Mouse (Mus musculus): ENCODE data around the gene Sema5a. TPM values are rescaled to one million over a fixed set of nuclear protein-coding genes. Genes with fewer than 3 reads are reported as not detected.

The Sema5a gene
- polyA plus RNA-seq, 1 experiment, result 7.6 TPM

DNA sequence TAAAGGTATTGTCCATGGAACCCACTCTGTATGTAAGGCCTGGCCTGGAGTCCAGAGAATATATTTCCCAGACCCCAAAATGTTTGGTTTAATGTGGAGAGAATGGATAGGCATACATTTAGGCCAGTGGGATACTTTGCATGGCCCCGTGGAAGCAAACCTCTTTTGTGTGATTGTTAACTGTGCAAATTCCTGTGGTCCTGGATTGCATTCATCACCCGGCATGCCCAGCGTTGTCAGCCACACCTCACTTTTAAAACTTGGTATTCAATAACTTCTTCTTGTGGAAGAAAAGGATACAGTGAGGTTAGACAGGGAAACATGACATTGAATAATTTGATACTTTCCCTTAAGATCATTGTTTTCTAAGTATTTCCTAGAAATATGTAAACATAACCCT, 46.4 kb downstream of the Sema5a start:
- no peaks in the 10 kb centered on the region for H3K4me1 ChIP-seq (ENCODE audit: control insufficient read depth, insufficient read depth, low read length)

DNA sequence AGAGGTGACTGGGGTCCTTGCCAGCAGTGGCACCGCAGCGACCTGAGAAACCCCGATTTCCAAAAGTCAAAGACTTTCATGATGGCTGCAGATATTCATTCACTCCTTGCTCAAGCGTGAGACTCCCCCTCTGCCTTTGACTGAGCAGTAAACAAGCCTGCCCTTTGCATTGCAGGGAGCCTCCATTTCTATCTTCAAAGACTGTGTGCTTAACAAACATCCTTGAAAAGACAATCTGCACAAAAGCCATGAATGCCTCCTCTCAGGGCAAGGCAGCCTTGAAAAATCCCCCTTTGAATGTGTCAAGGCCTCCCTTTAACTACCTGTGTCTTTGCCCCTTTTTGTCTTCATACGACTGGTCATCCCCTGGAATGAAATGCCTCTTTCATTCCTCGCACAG, 51.9 kb downstream of the Sema5a start:
- Histone ChIP-seq H3K4me3 (replicated peaks; ENCODE audit: extremely low read depth, low read depth, low read length) (no peak overlapping the region), H3K4me1 (ENCODE audit: control insufficient read depth, insufficient read depth, low read length) (no peaks in the 10 kb centered on the region)
- TF ChIP-seq CTCF (IDR thresholded peaks at IDR 0.05; ENCODE audit: insufficient read depth, low read length) (no peak), POLR2A (IDR thresholded peaks at IDR 0.05; ENCODE audit: borderline replicate concordance, extremely low read depth, low read depth, low read length) (no peak)
- no peak for DNase-seq
- WGBS, result 62% methylated on average over 6 of the region's 6 CpGs

More for the DNA sequence above, 46.4 kb downstream of the Sema5a start:
- DNase-seq, result no peak
- WGBS, result 49% methylated on average over 3 of the region's 3 CpGs
- TF ChIP-seq POLR2A (IDR thresholded peaks at IDR 0.05; ENCODE audit: borderline replicate concordance, extremely low read depth, low read depth, low read length) (no peak), CTCF (IDR thresholded peaks at IDR 0.05; ENCODE audit: insufficient read depth, low read length) (no peak)
- no peak overlapping the region for H3K4me3 ChIP-seq (replicated peaks; ENCODE audit: extremely low read depth, low read depth, low read length)

DNA sequence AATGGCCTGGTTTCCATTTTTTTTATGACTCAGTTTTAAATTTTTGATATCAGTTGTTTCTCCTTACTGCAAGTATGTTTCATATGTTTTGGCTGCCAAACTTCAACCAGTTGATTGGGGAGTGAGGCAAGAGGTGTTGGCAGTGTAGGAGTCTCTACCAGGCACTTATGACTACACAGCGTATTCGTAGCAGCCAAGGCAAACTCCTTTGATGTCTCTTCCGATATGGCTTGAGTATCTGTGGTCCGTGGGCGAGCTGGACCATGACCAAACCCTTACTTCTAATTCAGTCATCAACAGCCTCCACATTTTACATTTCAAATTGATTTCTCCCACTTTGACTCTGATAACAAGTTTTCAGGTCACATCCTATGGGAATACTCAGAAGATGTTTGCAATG, 52.7 kb downstream of the Sema5a start:
- no peak for TF ChIP-seq POLR2A (IDR thresholded peaks at IDR 0.05; ENCODE audit: borderline replicate concordance, extremely low read depth, low read depth, low read length)
- TF ChIP-seq CTCF (IDR thresholded peaks at IDR 0.05; ENCODE audit: insufficient read depth, low read length), result no peak
- DNase-seq, result no peak
- Histone ChIP-seq H3K4me3 (replicated peaks; ENCODE audit: extremely low read depth, low read depth, low read length) (no peak overlapping the region), H3K4me1 (ENCODE audit: control insufficient read depth, insufficient read depth, low read length) (no peaks in the 10 kb centered on the region)
- WGBS, result 54% methylated on average over 5 of the region's 5 CpGs

DNA sequence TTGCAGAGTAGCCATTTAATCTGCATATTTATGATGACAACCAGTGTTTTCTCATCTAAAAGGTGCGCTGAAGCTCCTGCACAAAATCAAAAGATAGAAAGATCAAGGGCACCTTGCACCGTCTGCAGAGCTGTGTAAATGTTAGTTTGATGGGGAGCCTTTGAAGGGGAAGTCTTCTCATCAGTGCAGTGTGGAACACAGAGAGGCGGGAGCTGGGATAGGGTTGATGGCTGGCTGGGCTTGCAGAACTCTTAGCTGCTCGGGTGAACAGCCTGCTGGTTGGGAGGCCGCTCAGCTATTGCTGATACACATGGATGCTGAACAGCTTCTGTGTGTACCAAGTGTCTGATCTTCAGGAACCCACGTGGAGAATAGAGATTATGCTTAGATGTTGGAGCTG, 53.9 kb downstream of the Sema5a start:
- no peak overlapping the region for H3K4me3 ChIP-seq (replicated peaks; ENCODE audit: extremely low read depth, low read depth, low read length)
- WGBS, result 72% methylated on average over 6 of the region's 6 CpGs
- TF ChIP-seq POLR2A (IDR thresholded peaks at IDR 0.05; ENCODE audit: borderline replicate concordance, extremely low read depth, low read depth, low read length), result no peak
- TF ChIP-seq CTCF (IDR thresholded peaks at IDR 0.05; ENCODE audit: insufficient read depth, low read length), result no peak

DNA sequence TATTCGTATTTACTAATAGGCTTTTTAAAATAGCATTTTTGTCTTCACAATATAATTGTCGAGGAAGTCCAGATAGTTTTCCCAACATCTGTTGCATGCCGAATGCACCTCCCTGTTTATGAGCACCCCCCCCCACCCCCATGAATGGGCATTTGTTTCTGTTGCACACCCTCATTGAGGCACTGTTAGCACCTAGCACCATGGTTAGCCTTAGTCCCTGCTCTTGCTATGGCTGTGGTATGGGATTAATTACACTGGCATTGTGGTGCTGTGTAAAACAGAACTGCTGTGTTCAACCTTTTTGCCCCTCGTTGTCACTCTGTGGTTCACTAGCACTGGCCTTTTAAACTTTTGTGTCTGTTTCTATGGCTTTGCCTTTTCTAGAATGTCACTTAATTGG, 56.4 kb downstream of the Sema5a start:
- Histone ChIP-seq H3K4me1 (ENCODE audit: control insufficient read depth, insufficient read depth, low read length) (no peaks in the 10 kb centered on the region), H3K4me3 (replicated peaks; ENCODE audit: extremely low read depth, low read depth, low read length) (no peak overlapping the region)
- TF ChIP-seq CTCF (IDR thresholded peaks at IDR 0.05; ENCODE audit: insufficient read depth, low read length) (no peak), POLR2A (IDR thresholded peaks at IDR 0.05; ENCODE audit: borderline replicate concordance, extremely low read depth, low read depth, low read length) (no peak)
- WGBS, result 86% methylated on average over 4 of the region's 4 CpGs
- DNase-seq, result no peak

More for the DNA sequence above, 53.9 kb downstream of the Sema5a start:
- no peak for DNase-seq
- no peaks in the 10 kb centered on the region for H3K4me1 ChIP-seq (ENCODE audit: control insufficient read depth, insufficient read depth, low read length)

DNA sequence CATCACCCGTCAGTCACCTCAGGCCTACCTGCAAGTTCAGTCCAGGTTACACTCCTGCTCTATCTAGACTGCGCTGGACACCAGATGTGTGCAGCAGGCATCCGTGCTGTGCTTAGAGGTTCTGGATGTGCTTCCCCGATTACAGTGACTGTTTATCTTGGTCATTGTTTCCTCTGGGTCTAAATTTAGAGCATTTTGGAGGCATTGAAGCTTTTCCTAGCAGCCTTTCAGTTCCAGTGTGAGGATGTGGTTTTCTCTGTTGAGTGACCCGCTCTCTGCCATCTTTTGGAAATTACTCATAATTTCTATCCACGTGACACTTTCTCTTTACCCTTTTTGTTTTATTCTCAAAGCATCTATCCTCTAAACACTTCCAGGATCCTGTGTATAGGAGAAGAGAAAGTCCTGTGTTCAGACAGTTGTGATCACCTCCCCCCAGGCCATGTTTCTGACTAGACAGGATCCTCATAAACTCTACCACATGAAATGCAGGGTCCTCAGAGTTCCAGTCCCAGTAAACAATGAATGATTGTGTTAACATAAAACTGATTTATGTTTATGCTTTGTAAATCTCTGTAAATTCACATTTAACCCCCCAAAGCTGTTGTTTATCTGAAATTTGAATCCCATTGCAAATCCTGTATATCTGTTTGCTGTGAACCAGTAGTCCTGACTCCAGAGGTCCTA, 62.1 kb downstream of the Sema5a start:
- Histone ChIP-seq H3K4me1 (ENCODE audit: control insufficient read depth, insufficient read depth, low read length) (peaks cover 4% of the 10 kb centered on the region; the same call in 1 of the 2 replicates), H3K4me3 (replicated peaks; ENCODE audit: extremely low read depth, low read depth, low read length) (no peak overlapping the region)
- WGBS, result 33% methylated on average over 6 of the region's 6 CpGs
- DNase-seq, result no peak
- TF ChIP-seq POLR2A (IDR thresholded peaks at IDR 0.05; ENCODE audit: borderline replicate concordance, extremely low read depth, low read depth, low read length) (no peak), CTCF (IDR thresholded peaks at IDR 0.05; ENCODE audit: insufficient read depth, low read length) (no peak)

DNA sequence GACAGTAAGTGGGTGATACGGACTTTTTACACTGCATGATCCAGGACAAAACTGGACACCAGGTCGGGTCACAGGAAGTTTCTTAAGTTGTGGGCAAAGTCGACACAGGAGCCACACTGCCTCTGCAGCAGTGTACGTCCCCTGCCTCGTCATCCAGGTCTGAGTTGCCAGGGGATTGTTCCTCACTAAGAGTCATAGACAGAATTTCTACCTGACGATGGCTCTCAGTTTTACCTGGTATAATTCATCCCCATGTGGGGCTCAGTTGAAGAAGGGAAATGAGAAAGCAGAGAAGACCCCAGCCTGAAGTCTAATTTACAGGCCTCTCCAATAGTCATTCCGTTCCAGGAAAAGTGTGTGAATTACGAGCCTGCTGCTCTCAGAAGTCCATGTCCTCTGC, 66.2 kb downstream of the Sema5a start:
- no peak for DNase-seq
- 81% methylated on average over 8 of the region's 8 CpGs for WGBS

DNA sequence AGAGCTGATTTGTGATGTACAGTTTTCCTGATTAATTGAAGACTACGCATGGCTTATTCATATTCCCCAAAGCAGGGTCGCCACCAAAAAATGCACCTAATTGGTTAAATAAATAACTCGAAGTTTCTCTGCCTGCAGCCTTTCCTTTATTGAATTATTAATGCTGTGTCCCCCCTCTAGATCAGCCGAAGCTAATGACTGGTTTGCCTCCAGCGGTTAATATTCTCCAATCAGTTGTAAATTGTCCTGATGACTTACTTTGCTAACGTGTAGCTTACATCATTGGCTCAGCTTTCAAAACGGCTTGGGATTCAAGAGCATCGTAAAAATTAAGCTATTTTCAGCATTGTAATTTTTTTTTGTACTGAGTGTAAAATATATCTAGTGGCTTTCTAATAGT, 66.7 kb downstream of the Sema5a start:
- no peak overlapping the region for H3K4me3 ChIP-seq (replicated peaks; ENCODE audit: extremely low read depth, low read depth, low read length)
- DNase-seq, result no peak
- WGBS, result 85% methylated on average over 8 of the region's 8 CpGs
- TF ChIP-seq CTCF (IDR thresholded peaks at IDR 0.05; ENCODE audit: insufficient read depth, low read length), result no peak
- no peak for TF ChIP-seq POLR2A (IDR thresholded peaks at IDR 0.05; ENCODE audit: borderline replicate concordance, extremely low read depth, low read depth, low read length)
- H3K4me1 ChIP-seq (ENCODE audit: control insufficient read depth, insufficient read depth, low read length), result peaks cover 4% of the 10 kb centered on the region; the same call in 1 of the 2 replicates

More for the DNA sequence above, 66.2 kb downstream of the Sema5a start:
- Histone ChIP-seq H3K4me3 (replicated peaks; ENCODE audit: extremely low read depth, low read depth, low read length) (no peak overlapping the region), H3K4me1 (ENCODE audit: control insufficient read depth, insufficient read depth, low read length) (peaks cover 4% of the 10 kb centered on the region; the same call in 1 of the 2 replicates)
- no peak for TF ChIP-seq CTCF (IDR thresholded peaks at IDR 0.05; ENCODE audit: insufficient read depth, low read length)
- no peak for TF ChIP-seq POLR2A (IDR thresholded peaks at IDR 0.05; ENCODE audit: borderline replicate concordance, extremely low read depth, low read depth, low read length)

DNA sequence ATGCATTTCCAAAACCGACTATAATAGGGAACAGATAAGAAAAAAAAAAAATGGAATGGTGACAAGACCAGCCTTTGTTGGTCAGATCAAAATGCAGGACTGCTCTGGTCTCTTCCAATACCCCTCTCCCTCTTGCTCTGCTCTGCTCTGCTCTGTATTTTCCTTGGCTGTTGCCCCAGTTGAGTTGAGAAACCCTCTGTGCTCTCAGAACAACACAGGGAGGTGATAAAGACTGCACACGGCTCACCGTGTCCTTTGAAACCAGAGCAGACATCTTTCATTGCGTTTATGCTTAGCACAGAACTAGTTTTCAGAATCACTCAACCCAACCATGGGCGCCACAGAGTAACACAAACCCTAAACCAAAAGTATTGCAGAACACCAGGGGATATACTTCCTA, 72.5 kb downstream of the Sema5a start:
- WGBS, result 76% methylated on average over 5 of the region's 5 CpGs
- DNase-seq, result no peak
- H3K4me1 ChIP-seq (ENCODE audit: control insufficient read depth, insufficient read depth, low read length), result no peaks in the 10 kb centered on the region
- no peak overlapping the region for H3K4me3 ChIP-seq (replicated peaks; ENCODE audit: extremely low read depth, low read depth, low read length)
- no peak for TF ChIP-seq POLR2A (IDR thresholded peaks at IDR 0.05; ENCODE audit: borderline replicate concordance, extremely low read depth, low read depth, low read length)

DNA sequence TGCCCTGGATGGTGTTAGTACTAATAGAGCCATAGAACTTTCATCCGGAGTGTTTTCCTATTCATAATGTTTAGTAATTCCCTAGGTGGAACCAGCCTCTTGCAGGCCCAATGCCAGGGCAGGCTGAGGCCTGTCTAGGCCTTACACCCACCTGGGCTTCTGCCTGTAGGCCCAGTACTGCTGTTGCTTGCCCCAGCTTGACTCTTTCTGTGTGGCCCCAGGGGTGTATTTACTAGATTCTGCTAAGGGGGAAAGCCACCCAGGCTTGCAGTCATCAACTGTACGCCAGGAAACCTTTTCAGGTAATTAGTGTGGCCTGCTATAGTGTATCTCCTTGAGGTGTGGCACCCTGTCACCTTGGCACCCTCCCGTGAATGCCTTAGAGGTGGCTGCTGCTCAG, 76.1 kb downstream of the Sema5a start:
- no peak for DNase-seq
- TF ChIP-seq CTCF (IDR thresholded peaks at IDR 0.05; ENCODE audit: insufficient read depth, low read length) (no peak), POLR2A (IDR thresholded peaks at IDR 0.05; ENCODE audit: borderline replicate concordance, extremely low read depth, low read depth, low read length) (no peak)

More for the DNA sequence above, 76.1 kb downstream of the Sema5a start:
- H3K4me1 ChIP-seq (ENCODE audit: control insufficient read depth, insufficient read depth, low read length), result no peaks in the 10 kb centered on the region
- no peak overlapping the region for H3K4me3 ChIP-seq (replicated peaks; ENCODE audit: extremely low read depth, low read depth, low read length)
- WGBS, result 89% methylated on average over 3 of the region's 3 CpGs
